Mouse (Mus musculus) brain, embryonic 14.5 days (tissue): ENCODE results near the gene Olfr1411.

ENCODE experiments used
- CTCF ChIP-seq: fragments of 200-500 bp; IDR thresholded peaks from 2 replicates; pipeline ENCODE4 v1.5.1; 2012; ENCODE audit warnings: inconsistent platforms, mild to moderate bottlenecking, moderate library complexity, borderline replicate concordance; ENCODE audit not compliant: insufficient read depth, insufficient read length; ENCODE audit errors: extremely low read depth
- POLR2A ChIP-seq: fragments of 200-500 bp; IDR thresholded peaks from 2 replicates; pipeline ENCODE4 v1.6.1; 2012; ENCODE audit warnings: mild to moderate bottlenecking, inconsistent platforms, borderline replicate concordance; ENCODE audit not compliant: poor library complexity, insufficient read depth, insufficient read length, severe bottlenecking; ENCODE audit errors: extremely low read depth

DNA sequence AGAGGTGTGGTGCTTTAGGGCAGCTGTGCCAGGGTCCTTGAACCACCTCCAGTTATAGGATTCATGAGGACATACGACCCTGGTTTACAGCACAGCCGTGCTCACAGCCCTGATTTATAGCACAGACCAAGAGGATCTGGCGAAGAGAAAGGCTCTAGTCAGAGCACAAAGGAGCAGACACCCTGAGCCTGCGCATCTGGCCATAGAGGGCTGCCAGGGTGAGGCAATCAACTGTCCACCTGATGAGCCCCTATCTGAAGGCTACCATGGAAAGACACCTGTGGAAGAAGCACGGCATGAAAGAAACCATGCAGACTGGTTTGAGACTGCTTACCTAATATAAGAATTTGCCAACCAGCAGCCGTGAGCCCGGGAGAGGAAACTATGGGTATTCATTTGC, 52.4 kb downstream of the Olfr1411 start:
- TF ChIP-seq CTCF, result no peak
- TF ChIP-seq POLR2A, result no peak
